Mouse (Mus musculus) heart, embryonic 13.5 days (tissue): Measurements from ENCODE around the gene Dguok. TPM values are rescaled to one million over a fixed set of nuclear protein-coding genes. Genes with fewer than 3 reads are reported as not detected.

Source experiments
- ATAC-seq: fragments of 200-750 bp; cut with Nextera tagmentation; 2 replicates; pipeline ENCODE4 v1.8.0; 2017; ENCODE audit warnings: moderate TSS enrichment; ENCODE audit not compliant: insufficient number of reproducible peaks, low FRiP score, low TSS enrichment; ENCODE audit errors: extremely low read depth
- H3K27ac ChIP-seq: fragments of 300-500 bp; sonication (generic); replicated peaks from 2 replicates; pipeline ENCODE4 v1.5.1; 2015; ENCODE audit warnings: moderate library complexity, mild to moderate bottlenecking, inconsistent platforms
- H3K27me3 ChIP-seq: fragments of 300-500 bp; sonication (generic); replicated peaks from 2 replicates; pipeline ENCODE4 v1.6.1; 2015; ENCODE audit warnings: mild to moderate bottlenecking, inconsistent platforms
- H3K36me3 ChIP-seq: fragments of 300-500 bp; sonication (generic); 2 replicates; pipeline ENCODE4 v1.6.1; 2015; ENCODE audit warnings: mild to moderate bottlenecking, inconsistent platforms
- H3K4me1 ChIP-seq: fragments of 300-500 bp; sonication (generic); 2 replicates; pipeline ENCODE4 v1.6.1; 2015; ENCODE audit warnings: inconsistent platforms
- H3K4me2 ChIP-seq: fragments of 300-500 bp; sonication (generic); 2 replicates; pipeline ENCODE4 v1.6.1; 2015; ENCODE audit warnings: inconsistent platforms, mild to moderate bottlenecking, moderate library complexity
- H3K4me3 ChIP-seq: fragments of 300-500 bp; sonication (generic); 2 replicates; pipeline ENCODE4 v1.5.1; 2015; ENCODE audit warnings: moderate library complexity, mild to moderate bottlenecking, inconsistent platforms
- H3K9ac ChIP-seq: fragments of 300-500 bp; sonication (generic); 2 replicates; pipeline ENCODE4 v1.6.1; 2015; ENCODE audit warnings: inconsistent platforms, mild to moderate bottlenecking, moderate library complexity
- H3K9me3 ChIP-seq: fragments of 300-500 bp; sonication (generic); 2 replicates; pipeline ENCODE4 v1.6.1; 2016; ENCODE audit warnings: inconsistent platforms
- WGBS: fragments of 180-500 bp; shearing (Covaris S2); methylation state at CpG from one replicate; pipeline ENCODE4 v1.1.7; 2015; ENCODE audit warnings: mixed read lengths; 5-methylcytosine and 5-hydroxymethylcytosine counted together
- polyA plus RNA-seq: library from polyadenylated mRNA; unstranded; fragments of >200 nt; fragmentation: Nextera tagmentation; extraction: Ambion mirVana; gene quantifications from 2 replicates; pipeline ENCODE4 v1.2.1, GENCODE M21; 2015

The Dguok gene
- polyA plus RNA-seq, 1 experiment from 2014 or later = 55.2 TPM

DNA sequence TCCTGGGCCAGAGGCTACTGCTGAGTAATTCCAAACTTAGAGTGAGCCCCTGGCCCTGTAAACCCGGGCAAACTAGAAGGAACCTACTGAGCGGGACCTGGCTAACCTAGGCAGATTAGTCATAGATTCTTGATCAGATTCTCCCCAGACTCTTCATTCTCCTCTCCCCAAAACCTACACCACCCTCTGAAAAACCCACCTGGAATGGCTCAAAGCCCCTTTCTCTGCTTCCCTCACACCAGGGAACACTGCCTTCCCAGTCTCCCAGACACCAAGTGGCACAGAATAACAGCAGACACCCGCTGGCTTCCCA lies 66.6 kb downstream of the Dguok start:
- Histone ChIP-seq H3K4me3 (peak overlapping the region; percentile 85), H3K27me3 (no peaks in the 10 kb centered on the region), H3K9me3 (no peaks in the 10 kb centered on the region), H3K36me3 (peaks cover 38% of the 10 kb centered on the region), H3K4me2 (peak overlapping the region; percentile 94), H3K4me1 (peaks cover 85% of the 10 kb centered on the region), H3K9ac (peak overlapping the region; percentile 90), H3K27ac (peak overlapping the region; percentile 95; the same call in 1 of the 2 replicates)
- 30% methylated on average over 3 of the region's 3 CpGs for WGBS
- no peak for ATAC-seq

DNA sequence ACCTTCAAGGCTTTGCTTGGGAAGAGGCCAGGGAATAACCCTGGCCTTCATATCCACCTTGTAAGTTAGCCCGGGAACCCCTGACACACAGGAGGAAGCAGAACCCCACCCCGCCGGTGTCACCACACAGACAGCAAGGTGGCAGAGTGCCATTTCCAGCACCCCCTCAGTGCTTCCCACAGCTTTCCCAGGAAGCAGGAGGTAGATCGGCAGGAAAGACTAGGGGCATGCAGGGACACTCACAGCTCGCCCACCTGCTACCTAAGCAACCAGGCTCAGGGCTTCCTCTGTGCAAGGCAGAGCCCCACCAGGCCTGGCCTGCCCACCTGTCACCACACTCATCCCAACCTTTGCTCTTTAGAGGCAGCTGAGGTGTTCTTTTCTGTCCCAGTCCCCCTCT lies 67.0 kb downstream of the Dguok start:
- Histone ChIP-seq H3K4me3 (peak overlapping the region; percentile 85), H3K9ac (peak overlapping the region; percentile 90), H3K36me3 (peaks cover 38% of the 10 kb centered on the region), H3K4me1 (peaks cover 85% of the 10 kb centered on the region), H3K4me2 (peak overlapping the region; percentile 94), H3K9me3 (no peaks in the 10 kb centered on the region), H3K27ac (peak overlapping the region; percentile 95; the same call in 1 of the 2 replicates), H3K27me3 (no peaks in the 10 kb centered on the region)
- 54% methylated on average over 5 of the region's 5 CpGs for WGBS
- ATAC-seq = no peak

DNA sequence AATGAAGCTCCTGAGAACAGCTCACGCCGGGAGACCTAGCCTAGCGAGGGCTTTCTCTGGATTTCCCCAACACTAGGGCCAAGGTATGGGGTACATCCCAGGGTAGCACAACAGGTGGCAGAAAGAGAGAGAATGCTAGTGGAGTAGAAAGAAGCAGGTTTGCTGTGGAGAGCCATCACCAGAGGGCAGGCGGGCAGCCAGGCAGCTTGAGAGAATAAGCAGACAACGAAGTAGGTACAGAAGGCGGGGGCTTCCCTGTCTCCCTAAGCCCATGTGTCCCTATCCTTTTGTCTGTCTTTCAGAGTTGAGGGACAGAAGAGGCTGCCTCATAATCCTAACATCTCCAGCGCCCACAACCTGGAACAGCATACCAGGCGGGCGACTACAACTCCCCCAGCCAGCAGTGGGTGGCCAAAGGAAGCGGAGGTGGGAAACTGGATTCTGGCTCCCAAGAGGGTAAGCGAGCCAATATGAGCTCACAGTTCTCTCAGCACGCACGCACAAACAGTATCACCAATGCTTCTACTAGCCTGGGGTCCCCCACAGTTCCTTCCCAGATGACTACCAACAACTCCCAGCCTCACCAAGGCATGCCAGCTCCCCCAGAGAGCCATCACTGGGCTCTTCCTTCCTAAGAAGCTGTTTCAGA lies 67.5 kb downstream of the Dguok start:
- H3K9ac ChIP-seq = peak overlapping the region; percentile 90
- 83% methylated on average over 13 of the region's 13 CpGs for WGBS
- peaks cover 85% of the 10 kb centered on the region for H3K4me1 ChIP-seq
- no peak for ATAC-seq
- no peaks in the 10 kb centered on the region for H3K9me3 ChIP-seq
- peak overlapping the region; percentile 94 for H3K4me2 ChIP-seq
- H3K4me3 ChIP-seq = peak overlapping the region; percentile 85; the same call in 1 of the 2 replicates
- no peak overlapping the region for H3K27ac ChIP-seq
- no peaks in the 10 kb centered on the region for H3K27me3 ChIP-seq
- peaks cover 39% of the 10 kb centered on the region for H3K36me3 ChIP-seq

DNA sequence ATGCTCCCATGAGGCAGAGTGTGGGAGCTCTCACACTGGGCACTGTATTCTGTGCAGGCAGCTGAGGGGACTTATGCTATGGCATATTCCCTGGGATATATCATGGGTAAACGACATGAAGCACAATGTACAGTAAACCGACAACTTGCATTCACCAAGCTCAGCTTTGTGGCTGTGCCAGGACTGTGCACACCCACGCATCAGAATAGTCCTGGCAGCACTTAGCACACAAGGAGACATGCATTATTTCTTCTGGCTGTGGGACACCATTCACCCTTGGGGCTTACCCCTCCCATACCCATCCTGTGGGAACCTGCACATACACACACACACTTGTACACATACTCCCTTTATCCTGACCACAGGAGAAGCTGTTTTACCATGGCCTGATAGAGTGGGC lies 68.2 kb downstream of the Dguok start:
- H3K9me3 ChIP-seq = no peaks in the 10 kb centered on the region
- H3K27me3 ChIP-seq = no peaks in the 10 kb centered on the region
- 0 out of 2 replicates have a peak overlapping the region, but pooled peaks have one; percentile 90 for H3K9ac ChIP-seq
- 89% methylated on average over 3 of the region's 3 CpGs for WGBS
- no peak overlapping the region for H3K4me3 ChIP-seq
- no peak overlapping the region for H3K4me2 ChIP-seq
- no peak for ATAC-seq
- peaks cover 85% of the 10 kb centered on the region for H3K4me1 ChIP-seq
- H3K36me3 ChIP-seq = peaks cover 44% of the 10 kb centered on the region
- H3K27ac ChIP-seq = no peak overlapping the region

DNA sequence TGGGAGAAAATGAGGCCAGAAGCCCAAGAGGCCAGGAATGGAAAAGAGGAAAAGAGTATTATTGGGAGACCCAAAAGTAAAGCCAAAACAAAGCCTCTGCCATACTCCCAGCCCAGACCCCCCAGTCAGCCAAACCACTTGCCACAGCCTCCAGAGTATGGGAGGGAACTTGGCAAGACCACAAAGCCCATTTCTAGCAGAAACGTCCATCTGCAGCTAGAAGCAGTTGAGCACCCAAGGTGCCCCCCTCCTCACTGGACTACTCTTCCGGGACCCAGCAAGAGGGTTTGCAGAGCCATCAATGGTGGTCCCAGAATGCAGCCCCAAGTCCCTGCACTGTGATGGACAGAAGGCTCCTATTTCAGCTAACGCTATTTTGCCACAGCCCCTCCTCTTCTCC lies 69.0 kb downstream of the Dguok start:
- Histone ChIP-seq H3K27ac (no peak overlapping the region), H3K4me3 (no peak overlapping the region), H3K4me1 (peaks cover 80% of the 10 kb centered on the region), H3K4me2 (no peak overlapping the region), H3K9ac (no peak overlapping the region), H3K36me3 (peaks cover 49% of the 10 kb centered on the region), H3K9me3 (no peaks in the 10 kb centered on the region), H3K27me3 (no peaks in the 10 kb centered on the region)
- ATAC-seq = no peak
- 63% methylated on average over 3 of the region's 3 CpGs for WGBS

DNA sequence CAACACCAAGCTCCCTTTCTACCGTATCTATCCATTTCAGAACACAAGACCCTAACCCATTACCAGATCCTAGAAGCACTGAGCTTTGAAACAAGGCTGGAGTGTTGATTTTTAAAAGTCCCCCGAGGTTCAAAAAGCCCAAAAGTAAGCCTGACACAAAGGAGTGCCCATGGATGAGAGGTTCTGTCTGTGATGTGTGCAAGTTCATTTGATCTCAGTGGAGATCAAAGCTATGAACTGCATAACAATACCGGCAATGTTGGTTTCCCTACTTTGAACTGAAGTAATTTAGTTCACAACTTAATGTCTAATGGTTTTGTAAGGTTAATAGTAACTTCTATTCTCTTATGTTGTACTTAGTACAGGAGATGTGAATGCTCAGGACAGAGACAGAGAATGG lies 69.5 kb downstream of the Dguok start:
- 83% methylated on average over 3 of the region's 3 CpGs for WGBS
- Histone ChIP-seq H3K9me3 (no peaks in the 10 kb centered on the region), H3K27ac (no peak overlapping the region), H3K9ac (no peak overlapping the region), H3K4me2 (no peak overlapping the region), H3K4me1 (peaks cover 78% of the 10 kb centered on the region), H3K27me3 (no peaks in the 10 kb centered on the region), H3K36me3 (peaks cover 55% of the 10 kb centered on the region), H3K4me3 (no peak overlapping the region)
- ATAC-seq = no peak

DNA sequence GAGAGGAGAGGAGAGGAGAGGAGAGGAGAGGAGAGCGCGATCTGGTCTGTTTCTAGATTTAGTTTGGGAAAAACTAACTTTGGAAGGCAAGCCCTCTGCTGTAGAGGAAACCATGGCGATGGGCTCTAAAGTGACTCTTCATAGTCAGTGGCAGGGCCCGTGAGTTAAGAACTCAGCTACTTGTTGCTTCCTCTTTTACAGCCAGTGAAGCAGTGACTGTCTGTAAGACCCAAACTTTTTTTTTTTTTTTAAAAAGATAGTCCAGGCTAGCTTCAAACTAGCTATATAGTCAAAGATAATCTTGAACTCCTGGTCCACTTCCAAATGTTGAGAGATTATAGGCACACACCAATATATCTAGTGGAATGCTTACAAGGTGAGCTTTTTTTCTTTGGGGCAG lies 70.2 kb downstream of the Dguok start:
- H3K4me2 ChIP-seq = no peak overlapping the region
- H3K4me1 ChIP-seq = peaks cover 78% of the 10 kb centered on the region
- no peaks in the 10 kb centered on the region for H3K9me3 ChIP-seq
- WGBS = 78% methylated on average over 4 of the region's 4 CpGs
- no peak overlapping the region for H3K9ac ChIP-seq
- peaks cover 56% of the 10 kb centered on the region for H3K36me3 ChIP-seq
- ATAC-seq = no peak
- no peak overlapping the region for H3K27ac ChIP-seq
- H3K27me3 ChIP-seq = no peaks in the 10 kb centered on the region
- no peak overlapping the region for H3K4me3 ChIP-seq

DNA sequence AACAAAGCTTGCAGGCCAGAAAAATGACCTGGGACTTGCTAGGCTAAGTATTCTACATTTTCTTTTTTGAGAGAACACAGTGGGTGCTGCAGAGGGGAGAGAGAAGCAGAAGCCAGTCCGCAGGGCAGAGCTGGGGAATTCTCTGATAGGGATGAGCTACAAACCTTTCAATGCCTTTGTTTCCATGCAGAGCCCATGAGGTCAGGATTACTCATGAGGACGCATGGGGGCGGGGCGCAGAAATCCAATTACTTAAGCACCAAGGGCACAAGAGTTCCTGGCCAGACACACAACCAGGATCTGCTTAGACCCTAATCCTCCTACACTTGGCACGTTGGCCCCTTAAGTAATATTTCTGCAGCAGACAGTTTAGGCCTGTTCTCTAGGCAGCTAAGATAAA lies 71.6 kb downstream of the Dguok start:
- 55% methylated on average over 5 of the region's 5 CpGs for WGBS
- peak overlapping the region; percentile 24; the same call in 1 of the 2 replicates for H3K9ac ChIP-seq
- H3K9me3 ChIP-seq = no peaks in the 10 kb centered on the region
- no peaks in the 10 kb centered on the region for H3K27me3 ChIP-seq
- H3K4me1 ChIP-seq = peaks cover 84% of the 10 kb centered on the region
- peaks cover 56% of the 10 kb centered on the region for H3K36me3 ChIP-seq
- ATAC-seq = no peak
- no peak overlapping the region for H3K4me3 ChIP-seq
- 0 out of 2 replicates have a peak overlapping the region, but pooled peaks have one; percentile 24 for H3K27ac ChIP-seq
- H3K4me2 ChIP-seq = no peak overlapping the region

DNA sequence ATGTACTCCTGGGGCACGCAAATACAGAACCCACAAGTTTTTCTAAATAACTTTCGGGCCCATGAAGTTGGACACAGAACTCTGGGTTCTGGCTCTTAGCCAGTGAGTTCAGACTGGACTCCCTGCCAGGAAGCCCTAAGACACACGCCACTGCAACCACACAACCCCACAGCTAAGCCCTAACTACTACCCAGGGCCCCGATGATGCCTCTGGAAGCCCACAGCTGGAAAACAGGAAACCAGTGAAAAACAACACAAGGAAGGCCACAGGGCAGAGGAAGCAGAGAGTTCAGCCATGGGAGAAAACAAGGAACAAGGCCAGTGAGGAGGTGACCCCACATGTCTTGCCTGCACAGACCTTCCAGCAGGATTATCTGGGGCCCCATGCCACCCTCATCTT lies 73.2 kb downstream of the Dguok start:
- no peak overlapping the region for H3K4me3 ChIP-seq
- no peaks in the 10 kb centered on the region for H3K27me3 ChIP-seq
- H3K9me3 ChIP-seq = no peaks in the 10 kb centered on the region
- no peak overlapping the region for H3K27ac ChIP-seq
- WGBS = 89% methylated on average over 4 of the region's 4 CpGs
- no peak for ATAC-seq
- peaks cover 76% of the 10 kb centered on the region for H3K4me1 ChIP-seq
- H3K4me2 ChIP-seq = no peak overlapping the region
- 0 out of 2 replicates have a peak overlapping the region, but pooled peaks have one; percentile 24 for H3K9ac ChIP-seq
- H3K36me3 ChIP-seq = peaks cover 59% of the 10 kb centered on the region

DNA sequence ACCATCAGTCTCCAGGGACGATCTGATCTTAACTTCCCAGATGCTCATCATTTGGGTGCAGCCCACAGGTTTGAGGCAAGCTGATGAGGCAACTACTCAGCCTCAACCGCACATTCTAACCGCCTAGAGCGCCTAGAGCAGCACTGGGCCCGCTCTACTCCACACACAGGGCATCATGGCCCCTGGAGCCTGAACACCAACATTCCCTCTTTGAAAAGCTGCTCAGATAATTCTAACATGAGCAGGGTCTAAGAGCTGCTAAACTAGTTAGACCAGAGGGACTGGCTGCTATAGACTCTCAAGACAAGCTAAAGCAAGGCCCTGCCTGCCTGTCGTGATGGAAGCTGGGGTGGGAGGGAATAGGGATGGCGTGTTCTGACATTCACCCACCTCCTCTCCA lies 73.8 kb downstream of the Dguok start:
- Histone ChIP-seq H3K4me3 (no peak overlapping the region), H3K4me1 (peaks cover 76% of the 10 kb centered on the region), H3K9me3 (no peaks in the 10 kb centered on the region), H3K4me2 (no peak overlapping the region), H3K27me3 (no peaks in the 10 kb centered on the region), H3K9ac (no peak overlapping the region), H3K36me3 (peaks cover 53% of the 10 kb centered on the region), H3K27ac (no peak overlapping the region)
- WGBS = 80% methylated on average over 7 of the region's 7 CpGs
- no peak for ATAC-seq
